Mouse (Mus musculus): Measurements from ENCODE around the gene Ddb2.

DNA sequence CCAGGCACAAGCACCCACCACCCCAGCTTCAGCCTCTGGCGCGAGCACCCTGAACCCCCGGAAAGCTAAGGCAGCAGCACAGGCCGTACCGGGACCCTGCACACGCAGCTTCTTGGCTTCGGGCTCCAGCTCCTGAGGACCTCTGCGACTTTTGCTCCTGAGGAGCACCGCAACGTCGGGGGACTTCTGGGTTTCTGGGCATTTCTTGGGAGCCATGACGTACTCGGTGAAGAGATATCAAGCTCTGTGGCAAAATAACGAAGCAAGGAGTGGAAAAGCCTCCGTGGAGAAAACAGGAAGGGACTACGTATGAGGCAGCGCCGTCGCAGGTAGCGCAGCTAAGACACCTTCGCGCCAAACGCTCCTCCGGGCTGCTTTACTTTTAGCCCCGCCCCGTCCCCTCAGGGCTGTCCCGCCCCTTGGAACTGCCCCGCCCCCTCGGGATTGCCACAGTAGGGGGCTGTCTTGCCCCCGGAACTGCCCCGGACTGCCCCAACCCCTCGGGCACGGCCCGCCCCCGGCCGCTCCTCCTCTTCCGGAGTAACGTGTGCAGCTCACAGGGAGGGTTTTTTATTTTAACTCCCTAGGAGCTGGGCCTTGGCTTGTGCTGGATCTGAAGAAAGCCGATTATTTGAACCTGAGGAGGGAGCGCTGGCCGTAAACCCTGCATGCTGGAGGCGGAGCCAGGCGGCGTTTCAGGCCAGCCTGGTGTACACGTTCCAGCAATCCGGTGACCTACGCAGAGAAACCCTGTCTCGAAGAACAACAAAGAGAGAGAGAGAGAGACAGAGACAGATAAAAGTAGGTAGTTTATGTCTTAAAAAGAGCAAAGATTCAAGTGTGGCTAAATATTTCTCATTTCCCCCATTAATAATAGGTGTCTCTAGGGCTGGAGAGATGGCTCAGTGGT lies at the start of gene Ddb2:
- TF ChIP-seq POLR2A (IDR thresholded peaks at IDR 0.05; ENCODE audit: insufficient read depth, low read depth, low read length): peak; percentile 68
- TF ChIP-seq CTCF (IDR thresholded peaks at IDR 0.05): no peak

All from heart, adult 2 months (tissue).